Mouse (Mus musculus): ENCODE measurements around the gene Ush2a. TPM values are rescaled to one million over a fixed set of nuclear protein-coding genes. Genes with fewer than 3 reads are reported as not detected.

Ush2a gene
- total RNA-seq, 2 experiments from 2014 or later, result 0.03 to 0.09 TPM

- DNase-seq, result no peak
Observed at GRCm38 (mm10) chr1:188549686-188550085, 287.9 kb downstream of the Ush2a start.

GRCm38 (mm10) chr1:188551802-188552201 lies 290.0 kb downstream of the Ush2a start:
- no peak for DNase-seq

- no peak for DNase-seq
Observed at GRCm38 (mm10) chr1:188558911-188559310, 297.1 kb downstream of the Ush2a start.

- no peak for DNase-seq
Observed at GRCm38 (mm10) chr1:188566229-188566628, 304.4 kb downstream of the Ush2a start.

- DNase-seq, result no peak
Observed at GRCm38 (mm10) chr1:188567486-188567885, 305.7 kb downstream of the Ush2a start.

- no peak for DNase-seq
Observed at GRCm38 (mm10) chr1:188568295-188568961, 306.6 kb downstream of the Ush2a start.

GRCm38 (mm10) chr1:188576246-188576747 lies 314.5 kb downstream of the Ush2a start:
- DNase-seq, result no peak

GRCm38 (mm10) chr1:188577376-188577775 lies 315.6 kb downstream of the Ush2a start:
- no peak for DNase-seq

GRCm38 (mm10) chr1:188581136-188581535 lies 319.3 kb downstream of the Ush2a start:
- no peak for DNase-seq

- no peak for DNase-seq
Observed at GRCm38 (mm10) chr1:188595251-188595650, 333.4 kb downstream of the Ush2a start.

GRCm38 (mm10) chr1:188598052-188598451 lies 336.2 kb downstream of the Ush2a start:
- DNase-seq, result no peak

GRCm38 (mm10) chr1:188599134-188599533 lies 337.3 kb downstream of the Ush2a start:
- DNase-seq, result no peak

GRCm38 (mm10) chr1:188606450-188606849 lies 344.6 kb downstream of the Ush2a start:
- no peak for DNase-seq

GRCm38 (mm10) chr1:188616547-188616946 lies 354.7 kb downstream of the Ush2a start:
- DNase-seq, result no peak

GRCm38 (mm10) chr1:188633736-188634135 lies 371.9 kb downstream of the Ush2a start:
- peak; percentile 32 for DNase-seq

- DNase-seq, result no peak
Observed at GRCm38 (mm10) chr1:188639666-188640065, 377.8 kb downstream of the Ush2a start.

GRCm38 (mm10) chr1:188643156-188643555 lies 381.3 kb downstream of the Ush2a start:
- no peak for DNase-seq

GRCm38 (mm10) chr1:188653001-188653400 lies 391.2 kb downstream of the Ush2a start:
- DNase-seq, result no peak

- DNase-seq, result no peak
Observed at GRCm38 (mm10) chr1:188656121-188656520, 394.3 kb downstream of the Ush2a start.

GRCm38 (mm10) chr1:188659159-188659558 lies 397.3 kb downstream of the Ush2a start:
- DNase-seq, result no peak

GRCm38 (mm10) chr1:188660339-188660738 lies 398.5 kb downstream of the Ush2a start:
- DNase-seq, result peak; percentile 3

- DNase-seq, result peak; percentile 15
Observed at GRCm38 (mm10) chr1:188660882-188661281, 399.1 kb downstream of the Ush2a start.

- no peak for DNase-seq
Observed at GRCm38 (mm10) chr1:188667460-188667859, 405.6 kb downstream of the Ush2a start.

- DNase-seq, result no peak
Observed at GRCm38 (mm10) chr1:188668513-188668912, 406.7 kb downstream of the Ush2a start.
